Mouse (Mus musculus): Measurements from ENCODE around the gene Olfr1310. TPM values are rescaled to one million over a fixed set of nuclear protein-coding genes. Genes with fewer than 3 reads are reported as not detected.
"Not testable (repeated sequence)": the region's sequence is repeated elsewhere in the genome, so short reads cannot be mapped to it uniquely, and the experiment has no call there.

Gene Olfr1310
- polyA plus RNA-seq (2011; ENCODE audit: insufficient read depth, insufficient read length, low replicate concordance, missing spikeins) = not detected in 2 replicates

GRCm38 (mm10) chr2:112012608-112013007, at the start of gene Olfr1310:
Olfr1310 (minus strand) TSS chr2:112012708.
- no peak for TF ChIP-seq CTCF (IDR thresholded peaks at IDR 0.05; ENCODE audit: control insufficient read depth, insufficient read depth, low read length)
- TF ChIP-seq POLR2A (IDR thresholded peaks at IDR 0.05; ENCODE audit: borderline replicate concordance, control insufficient read depth, low read depth, low read length) = no peak
- no peaks in the 10 kb centered on the region for H3K4me1 ChIP-seq (ENCODE audit: control insufficient read depth, insufficient read depth, low read length)
- H3K4me3 ChIP-seq (replicated peaks; ENCODE audit: control insufficient read depth, low read depth, low read length) = no peak within 1 kb of the TSS
- no peak within 1 kb of the TSS for H3K27ac ChIP-seq (ENCODE audit: control insufficient read depth, insufficient read depth, low read depth, low read length, poor library complexity)

DNA sequence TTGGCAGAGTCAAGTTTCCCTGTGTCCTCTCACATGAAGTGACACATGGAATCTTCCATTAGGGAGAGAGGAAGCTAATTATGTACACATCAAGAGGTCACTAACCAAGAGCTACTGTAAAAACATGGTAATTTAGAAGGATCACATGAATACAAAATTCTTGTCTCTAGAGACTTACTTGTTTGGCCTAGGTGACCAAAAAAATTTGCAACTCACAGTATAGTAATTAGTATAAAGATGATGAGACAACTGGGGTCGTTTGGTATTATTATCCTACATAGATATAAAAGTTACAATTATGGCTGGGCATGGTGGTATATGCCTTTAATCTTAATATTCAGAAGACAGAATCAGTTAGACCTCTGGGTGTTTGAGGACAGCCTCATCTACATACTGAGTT, 37.6 kb upstream of the Olfr1310 start, which contains the start of gene Olfr1312:
Olfr1312 (minus strand) TSS at position 101 of the 400 bp plus-strand sequence.
- no peaks in the 10 kb centered on the region for H3K4me1 ChIP-seq (ENCODE audit: control insufficient read depth, insufficient read depth, low read length)
- TF ChIP-seq CTCF (IDR thresholded peaks at IDR 0.05; ENCODE audit: control insufficient read depth, insufficient read depth, low read length) (no peak), POLR2A (IDR thresholded peaks at IDR 0.05; ENCODE audit: borderline replicate concordance, control insufficient read depth, low read depth, low read length) (no peak)
- no peak within 1 kb of the TSS for H3K4me3 ChIP-seq (replicated peaks; ENCODE audit: control insufficient read depth, low read depth, low read length)
- H3K27ac ChIP-seq (ENCODE audit: control insufficient read depth, insufficient read depth, low read depth, low read length, poor library complexity) = no peak within 1 kb of the TSS
- WGBS = 8% methylated on average over 1 of the region's 1 CpGs

DNA sequence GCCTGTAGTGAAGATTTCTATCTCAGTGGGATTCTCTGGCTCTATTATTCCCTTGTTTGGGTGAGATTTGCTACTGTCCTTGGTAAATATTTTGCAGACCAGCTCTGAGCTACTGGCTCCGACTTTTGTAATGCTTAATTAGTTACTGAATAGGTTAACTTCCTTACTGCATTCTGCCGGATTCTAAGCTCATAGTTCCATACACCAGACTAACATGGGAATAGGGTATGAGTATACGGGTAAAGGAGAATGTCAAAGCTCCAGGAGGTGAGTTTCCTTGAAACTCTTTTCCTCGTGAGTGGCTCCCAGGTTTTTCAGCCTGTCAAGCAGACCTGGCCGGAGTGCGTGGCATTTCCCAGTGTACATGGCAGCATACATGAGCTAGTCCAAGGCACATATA, 14.5 kb upstream of the Olfr1310 start:
- H3K27ac ChIP-seq (ENCODE audit: control insufficient read depth, insufficient read depth, low read depth, low read length, poor library complexity); H3K4me1 ChIP-seq (ENCODE audit: control insufficient read depth, insufficient read depth, low read length); H3K4me3 ChIP-seq (replicated peaks; ENCODE audit: control insufficient read depth, low read depth, low read length): not testable (repeated sequence)
- 45% methylated on average over 6 of the region's 6 CpGs for WGBS

GRCm38 (mm10) chr2:112024312-112024711, 11.8 kb upstream of the Olfr1310 start, which contains the start of gene Olfr1311:
Olfr1311 (minus strand) TSS chr2:112024412.
- Histone ChIP-seq H3K27ac (ENCODE audit: control insufficient read depth, insufficient read depth, low read depth, low read length, poor library complexity) (no peak within 1 kb of the TSS), H3K4me1 (ENCODE audit: control insufficient read depth, insufficient read depth, low read length) (no peaks in the 10 kb centered on the region), H3K4me3 (replicated peaks; ENCODE audit: control insufficient read depth, low read depth, low read length) (no peak within 1 kb of the TSS)
- WGBS = 83% methylated on average over 2 of the region's 2 CpGs
- TF ChIP-seq POLR2A (IDR thresholded peaks at IDR 0.05; ENCODE audit: borderline replicate concordance, control insufficient read depth, low read depth, low read length) (no peak), CTCF (IDR thresholded peaks at IDR 0.05; ENCODE audit: control insufficient read depth, insufficient read depth, low read length) (no peak)

DNA sequence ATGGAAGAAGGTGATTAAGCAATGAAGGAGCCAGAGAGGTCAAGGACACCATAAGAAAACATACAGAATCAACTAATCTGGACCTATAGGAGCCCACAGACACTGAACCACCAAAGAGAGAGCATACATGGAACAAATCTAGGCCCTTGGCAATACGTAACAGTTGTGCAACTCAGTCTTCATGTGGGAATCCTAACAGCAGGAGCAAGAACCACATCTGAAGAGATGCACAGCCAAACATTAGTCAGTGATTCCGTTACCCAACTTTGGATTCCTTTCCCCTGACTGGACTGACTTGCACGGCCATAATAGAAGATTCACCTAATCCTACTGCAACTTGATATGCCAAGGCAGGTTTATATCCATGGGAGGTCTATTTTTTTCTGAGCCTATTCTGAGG, 2.4 kb upstream of the Olfr1310 start:
- no peaks in the 10 kb centered on the region for H3K4me1 ChIP-seq (ENCODE audit: control insufficient read depth, insufficient read depth, low read length)
- 77% methylated on average over 3 of the region's 3 CpGs for WGBS
- TF ChIP-seq CTCF (IDR thresholded peaks at IDR 0.05; ENCODE audit: control insufficient read depth, insufficient read depth, low read length) (no peak), POLR2A (IDR thresholded peaks at IDR 0.05; ENCODE audit: borderline replicate concordance, control insufficient read depth, low read depth, low read length) (no peak)
- H3K4me3 ChIP-seq (replicated peaks; ENCODE audit: control insufficient read depth, low read depth, low read length) = no peak overlapping the region
- no peak overlapping the region for H3K27ac ChIP-seq (ENCODE audit: control insufficient read depth, insufficient read depth, low read depth, low read length, poor library complexity)

DNA sequence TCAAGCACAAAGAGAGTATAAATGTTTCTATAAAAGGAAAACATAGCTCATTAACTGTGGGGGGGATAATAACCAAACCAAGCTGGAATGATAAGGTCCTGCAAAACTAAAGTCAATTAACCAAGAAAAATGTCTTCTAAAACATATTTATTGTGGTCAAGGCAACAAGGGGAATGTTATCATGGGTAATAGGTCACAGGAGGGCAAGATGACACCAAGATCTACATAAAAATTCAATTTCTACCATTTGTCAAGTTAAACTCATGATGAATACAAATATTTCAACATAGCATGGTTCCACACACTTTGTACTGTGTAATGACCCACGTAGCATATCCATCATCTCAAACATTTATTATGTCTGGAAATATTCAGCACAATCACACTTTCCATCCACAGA, 22.3 kb downstream of the Olfr1310 start, which contains the start of gene Olfr1309:
Olfr1309 (minus strand) TSS at position 101 of the 400 bp plus-strand sequence.
- no peak within 1 kb of the TSS for H3K4me3 ChIP-seq (replicated peaks; ENCODE audit: control insufficient read depth, low read depth, low read length)
- H3K4me1 ChIP-seq (ENCODE audit: control insufficient read depth, insufficient read depth, low read length) = no peaks in the 10 kb centered on the region
- no peak for TF ChIP-seq POLR2A (IDR thresholded peaks at IDR 0.05; ENCODE audit: borderline replicate concordance, control insufficient read depth, low read depth, low read length)
- no peak for TF ChIP-seq CTCF (IDR thresholded peaks at IDR 0.05; ENCODE audit: control insufficient read depth, insufficient read depth, low read length)
- WGBS = 47% methylated on average over 1 of the region's 1 CpGs
- no peak within 1 kb of the TSS for H3K27ac ChIP-seq (ENCODE audit: control insufficient read depth, insufficient read depth, low read depth, low read length, poor library complexity)

- Histone ChIP-seq H3K4me3 (replicated peaks; ENCODE audit: control insufficient read depth, low read depth, low read length) (no peak within 1 kb of the TSS), H3K27ac (ENCODE audit: control insufficient read depth, insufficient read depth, low read depth, low read length, poor library complexity) (no peak within 1 kb of the TSS), H3K4me1 (ENCODE audit: control insufficient read depth, insufficient read depth, low read length) (no peaks in the 10 kb centered on the region)
- 43% methylated on average over 1 of the region's 1 CpGs for WGBS
- TF ChIP-seq CTCF (IDR thresholded peaks at IDR 0.05; ENCODE audit: control insufficient read depth, insufficient read depth, low read length) = no peak
- TF ChIP-seq POLR2A (IDR thresholded peaks at IDR 0.05; ENCODE audit: borderline replicate concordance, control insufficient read depth, low read depth, low read length) = no peak
Observed at GRCm38 (mm10) chr2:111964844-111965243, 47.7 kb downstream of the Olfr1310 start, which contains the start of gene Olfr1308. Olfr1308 (minus strand) TSS chr2:111964944.

Other genes starting within 250 kb of the Olfr1310 start
- not detected in 2 replicates for gene Olfr1302, start 235.3 kb downstream of the Olfr1310 start, polyA plus RNA-seq (2011; ENCODE audit: insufficient read depth, insufficient read length, low replicate concordance, missing spikeins)
- 0.32 TPM in 1 of 2 replicates, not detected in the other for gene Olfr1303, start 192.4 kb downstream of the Olfr1310 start, polyA plus RNA-seq (2011; ENCODE audit: insufficient read depth, insufficient read length, low replicate concordance, missing spikeins)
- not detected in 2 replicates for gene Olfr1305, start 135.6 kb downstream of the Olfr1310 start, polyA plus RNA-seq (2011; ENCODE audit: insufficient read depth, insufficient read length, low replicate concordance, missing spikeins)
- not detected in 2 replicates for gene Olfr1306, start 96.4 kb downstream of the Olfr1310 start, polyA plus RNA-seq (2011; ENCODE audit: insufficient read depth, insufficient read length, low replicate concordance, missing spikeins)
- 0.05 and 0.15 TPM in 2 replicates for gene Olfr1307, start 63.3 kb downstream of the Olfr1310 start, polyA plus RNA-seq (2011; ENCODE audit: insufficient read depth, insufficient read length, low replicate concordance, missing spikeins)
- not detected in 2 replicates for gene Olfr1308, start 47.8 kb downstream of the Olfr1310 start, polyA plus RNA-seq (2011; ENCODE audit: insufficient read depth, insufficient read length, low replicate concordance, missing spikeins)
- 0.57 TPM in 1 of 2 replicates, not detected in the other for gene Olfr1309, start 22.4 kb downstream of the Olfr1310 start, polyA plus RNA-seq (2011; ENCODE audit: insufficient read depth, insufficient read length, low replicate concordance, missing spikeins)
- not detected in 2 replicates for gene Olfr1311, start 11.7 kb upstream of the Olfr1310 start, polyA plus RNA-seq (2011; ENCODE audit: insufficient read depth, insufficient read length, low replicate concordance, missing spikeins)
- gene Olfr1312, start 37.5 kb upstream of the Olfr1310 start, polyA plus RNA-seq (2011; ENCODE audit: insufficient read depth, insufficient read length, low replicate concordance, missing spikeins) = 0.75 TPM in 1 of 2 replicates, not detected in the other
- gene Olfr1313, start 65.1 kb upstream of the Olfr1310 start, polyA plus RNA-seq (2011; ENCODE audit: insufficient read depth, insufficient read length, low replicate concordance, missing spikeins) = 0.57 TPM in 1 of 2 replicates, not detected in the other
- gene Olfr1314, start 84.1 kb upstream of the Olfr1310 start, polyA plus RNA-seq (2011; ENCODE audit: insufficient read depth, insufficient read length, low replicate concordance, missing spikeins) = not detected in 2 replicates
- gene Olfr1315-ps1, start 102.7 kb upstream of the Olfr1310 start, polyA plus RNA-seq (2011; ENCODE audit: insufficient read depth, insufficient read length, low replicate concordance, missing spikeins) = not detected in 2 replicates
- gene Olfr1316, start 122.3 kb upstream of the Olfr1310 start, polyA plus RNA-seq (2011; ENCODE audit: insufficient read depth, insufficient read length, low replicate concordance, missing spikeins) = not detected in 2 replicates
- not detected in 2 replicates for gene Olfr1317, start 127.6 kb upstream of the Olfr1310 start, polyA plus RNA-seq (2011; ENCODE audit: insufficient read depth, insufficient read length, low replicate concordance, missing spikeins)
- not detected in 2 replicates for gene Olfr1318, start 141.5 kb upstream of the Olfr1310 start, polyA plus RNA-seq (2011; ENCODE audit: insufficient read depth, insufficient read length, low replicate concordance, missing spikeins)
- gene Lpcat4, start 226.8 kb upstream of the Olfr1310 start, polyA plus RNA-seq (2011; ENCODE audit: insufficient read depth, insufficient read length, low replicate concordance, missing spikeins) = 26.1 and 28.3 TPM in 2 replicates
- gene Nutm1, start 246.6 kb upstream of the Olfr1310 start, polyA plus RNA-seq (2011; ENCODE audit: insufficient read depth, insufficient read length, low replicate concordance, missing spikeins) = not detected in 2 replicates
- 34.5 and 79.9 TPM in 2 replicates for gene Nop10, start 249.2 kb upstream of the Olfr1310 start, polyA plus RNA-seq (2011; ENCODE audit: insufficient read depth, insufficient read length, low replicate concordance, missing spikeins)